Mouse (Mus musculus): Measurements from ENCODE around the gene Gm9817.
"Not testable (repeated sequence)": the region's sequence is repeated elsewhere in the genome, so short reads cannot be mapped to it uniquely, and the experiment has no call there.

Gene Gm9817

GRCm38 (mm10) chr13:45078392-45078791 lies at the start of gene Gm9817:
Gene Gm9817, plus strand, starts transcription at chr13:45078692.
- in situ Hi-C loops (cut with MboI, MseI): not testable (repeated sequence)

GRCm38 (mm10) chr13:45029791-45030190 lies 48.7 kb upstream of the Gm9817 start:
- in situ Hi-C loops (cut with MboI, MseI): loop anchor here (5.0 to 10.0 kb wide), 4 partner anchors 208 to 1945 kb away; no protein-coding TSS in a partner anchor

- in situ Hi-C loops (cut with MboI, MseI): loop anchor here (5.0 to 10.0 kb wide), 3 partner anchors 206 to 446 kb away; no protein-coding TSS in a partner anchor
Measured at GRCm38 (mm10) chr13:45030830-45031229, 47.7 kb upstream of the Gm9817 start.

DNA sequence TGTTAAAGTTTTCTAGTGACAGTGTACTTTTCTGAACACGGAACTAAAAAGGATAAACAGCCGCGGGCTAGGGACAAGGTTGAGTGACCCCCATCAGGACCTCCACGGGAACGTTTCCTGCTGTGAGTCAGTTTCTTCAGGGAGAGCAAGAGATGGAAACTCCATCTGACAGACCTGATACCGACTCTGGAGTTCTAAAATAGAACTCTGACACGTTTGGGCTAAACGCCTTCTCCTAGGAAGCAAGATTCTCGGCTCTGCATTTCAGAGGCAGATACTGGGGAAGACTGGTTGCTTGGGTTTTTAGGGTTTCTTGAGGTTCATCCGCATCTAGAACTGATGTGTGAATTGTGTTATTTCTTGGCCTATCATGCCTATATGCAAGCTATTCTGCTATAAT lies 47.2 kb upstream of the Gm9817 start:
- in situ Hi-C loops (cut with MboI, MseI): loop anchor here (5.0 to 10.0 kb wide), 3 partner anchors 206 to 446 kb away; no protein-coding TSS in a partner anchor

GRCm38 (mm10) chr13:45031748-45032147 lies 46.7 kb upstream of the Gm9817 start:
- in situ Hi-C loops (cut with MboI, MseI): loop anchor here (5.0 to 10.0 kb wide), 3 partner anchors 206 to 446 kb away; no protein-coding TSS in a partner anchor

- in situ Hi-C loops (cut with MboI, MseI): loop anchor here (5.0 to 10.0 kb wide), 3 partner anchors 205 to 445 kb away; no protein-coding TSS in a partner anchor
Measured at GRCm38 (mm10) chr13:45032484-45032883, 46.0 kb upstream of the Gm9817 start.

- in situ Hi-C loops (cut with MboI, MseI): loop anchor here (5.0 to 10.0 kb wide), 3 partner anchors 204 to 444 kb away; no protein-coding TSS in a partner anchor
Measured at GRCm38 (mm10) chr13:45033360-45033759, 45.1 kb upstream of the Gm9817 start.

DNA sequence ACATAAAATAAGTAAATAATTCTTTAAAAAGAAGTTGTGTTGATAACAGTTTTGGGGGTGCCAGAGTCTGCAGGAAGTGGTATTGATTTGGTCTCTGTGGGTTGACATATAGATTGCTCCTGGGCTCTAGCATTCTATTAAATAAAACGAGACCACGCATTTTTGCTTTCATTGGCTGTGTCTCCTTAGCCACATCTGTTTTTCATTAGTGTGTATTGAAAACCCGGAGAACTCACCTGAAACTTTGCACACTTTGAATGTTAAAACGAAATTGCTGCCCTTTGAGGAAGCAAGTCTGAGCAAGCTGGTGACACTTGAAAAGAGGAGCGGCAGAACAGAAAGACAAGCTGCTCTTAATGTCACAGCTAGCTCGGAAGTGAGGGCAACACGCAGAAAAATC lies 43.7 kb upstream of the Gm9817 start:
- in situ Hi-C loops (cut with MboI, MseI): loop anchor here (5.0 to 10.0 kb wide), 3 partner anchors 203 to 443 kb away; no protein-coding TSS in a partner anchor

DNA sequence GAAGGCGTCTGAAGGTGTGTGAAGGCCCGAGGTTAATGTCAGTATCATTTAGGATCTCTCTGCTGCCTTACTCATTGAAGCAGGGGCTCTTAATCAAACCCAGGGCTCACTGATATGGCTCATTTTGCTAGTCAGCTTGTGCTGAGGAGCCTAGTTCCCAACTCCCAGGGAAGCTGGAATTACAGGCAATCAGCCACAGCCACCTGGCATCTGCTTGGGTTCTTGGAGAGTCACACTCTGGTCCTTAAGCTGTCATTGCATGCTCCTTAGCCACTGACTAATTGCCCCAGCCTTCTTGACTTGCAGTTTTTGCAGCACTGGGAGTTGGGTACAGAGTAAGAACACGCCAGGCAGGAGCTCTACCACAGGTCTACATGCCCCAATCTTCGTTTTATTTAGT lies 42.1 kb upstream of the Gm9817 start:
- in situ Hi-C loops (cut with MboI, MseI): loop anchor here in 1 of 2 experiments (10.0 kb wide), 1 partner anchor 408 kb away; no protein-coding TSS in a partner anchor

DNA sequence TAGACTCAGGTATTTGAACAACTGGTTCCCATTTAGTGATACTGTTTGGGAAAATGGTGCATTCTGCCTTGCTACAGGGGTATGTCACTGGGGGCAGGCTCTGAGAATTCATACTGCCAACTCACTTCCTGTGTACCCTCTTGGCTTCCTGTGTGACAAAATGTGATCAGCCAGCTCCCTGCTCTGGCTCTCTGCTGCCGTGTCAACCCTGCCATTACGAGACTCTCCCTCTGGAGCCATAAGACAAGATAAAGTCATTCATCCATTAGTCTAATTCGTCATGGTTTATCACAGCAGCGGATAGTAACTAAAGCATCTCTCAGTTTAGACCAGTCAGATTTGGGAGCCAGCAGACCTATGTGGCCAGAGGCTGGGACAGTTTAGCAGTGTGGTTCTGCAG lies 38.3 kb upstream of the Gm9817 start:
- in situ Hi-C loops (cut with MboI, MseI): no loop called here

GRCm38 (mm10) chr13:45040741-45041140 lies 37.8 kb upstream of the Gm9817 start:
- in situ Hi-C loops (cut with MboI, MseI): no loop called here

DNA sequence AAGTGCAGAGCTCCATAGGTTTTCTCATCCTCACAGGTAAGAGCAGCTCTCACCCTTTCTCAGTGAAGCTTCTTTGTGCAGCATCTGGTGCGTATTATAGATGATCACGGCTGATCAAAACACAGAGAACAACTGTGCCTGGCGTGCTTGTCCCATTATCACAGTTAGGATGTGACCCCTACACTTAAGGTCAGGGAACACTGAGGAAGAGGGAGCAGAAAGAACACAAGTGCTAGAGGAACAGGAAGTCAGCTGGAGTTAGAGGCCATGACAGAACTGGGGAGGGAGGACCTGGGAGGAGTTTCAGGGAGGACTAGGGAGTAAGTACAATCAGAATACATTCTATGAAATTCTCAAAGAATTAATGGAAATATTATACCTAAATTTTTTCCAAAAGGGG lies 35.0 kb upstream of the Gm9817 start:
- in situ Hi-C loops (cut with MboI, MseI): no loop called here

DNA sequence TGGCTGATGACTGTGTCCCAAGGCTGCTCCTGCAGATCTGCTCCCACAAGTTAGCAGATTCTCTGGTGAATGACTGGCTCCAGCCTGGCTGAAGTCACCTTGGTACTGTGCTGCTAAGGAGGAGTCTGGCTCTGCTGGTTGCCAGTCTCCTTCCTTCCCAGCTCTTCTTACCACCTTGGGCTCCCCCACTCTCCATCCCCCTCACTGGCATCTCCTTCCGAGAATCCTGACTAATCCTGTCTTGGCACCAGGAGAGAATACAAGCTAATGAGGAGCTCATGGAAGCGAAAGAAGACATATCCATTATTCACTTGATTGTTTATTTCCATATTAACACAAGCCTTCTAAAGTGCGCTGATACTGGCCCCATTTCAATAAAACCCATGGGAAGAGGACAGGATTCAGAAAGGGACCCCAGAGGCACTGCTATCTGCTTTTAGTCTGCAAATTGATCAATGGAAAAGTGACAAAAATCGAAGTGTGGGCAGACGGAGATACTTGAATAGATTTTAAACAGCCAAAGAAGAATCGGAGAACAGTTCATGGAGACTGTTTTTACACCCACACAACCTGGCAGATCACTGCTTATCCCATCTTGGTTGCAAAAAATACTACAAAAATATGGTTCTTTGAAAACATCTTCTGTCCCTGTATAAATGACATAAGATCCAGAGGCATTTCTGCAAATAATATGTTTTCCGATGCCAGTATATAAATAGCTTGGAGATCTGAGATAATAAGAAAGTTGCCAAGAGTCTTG lies 29.1 kb upstream of the Gm9817 start:
- in situ Hi-C loops (cut with MboI, MseI): no loop called here

DNA sequence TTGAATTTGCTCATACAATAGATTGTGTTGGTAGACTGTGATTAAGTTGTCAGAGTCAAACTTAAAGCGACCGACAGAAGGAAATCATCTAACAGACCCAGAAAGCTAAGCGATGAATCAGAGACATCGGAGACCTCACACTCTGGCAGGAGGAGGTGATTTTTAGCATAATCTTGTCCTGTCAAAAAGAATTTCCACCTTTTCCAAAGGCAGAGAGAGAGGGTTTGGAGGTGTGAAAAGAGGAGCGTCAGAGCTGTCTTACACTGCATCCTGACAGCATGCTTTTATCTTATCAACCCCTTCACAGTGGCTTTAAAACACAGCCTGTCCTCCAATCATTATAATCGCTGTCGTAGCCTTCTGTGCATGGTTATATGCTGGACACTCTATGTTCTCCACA lies 25.7 kb upstream of the Gm9817 start:
- in situ Hi-C loops (cut with MboI, MseI): no loop called here

GRCm38 (mm10) chr13:45053843-45054242 lies 24.6 kb upstream of the Gm9817 start:
- in situ Hi-C loops (cut with MboI, MseI): no loop called here

DNA sequence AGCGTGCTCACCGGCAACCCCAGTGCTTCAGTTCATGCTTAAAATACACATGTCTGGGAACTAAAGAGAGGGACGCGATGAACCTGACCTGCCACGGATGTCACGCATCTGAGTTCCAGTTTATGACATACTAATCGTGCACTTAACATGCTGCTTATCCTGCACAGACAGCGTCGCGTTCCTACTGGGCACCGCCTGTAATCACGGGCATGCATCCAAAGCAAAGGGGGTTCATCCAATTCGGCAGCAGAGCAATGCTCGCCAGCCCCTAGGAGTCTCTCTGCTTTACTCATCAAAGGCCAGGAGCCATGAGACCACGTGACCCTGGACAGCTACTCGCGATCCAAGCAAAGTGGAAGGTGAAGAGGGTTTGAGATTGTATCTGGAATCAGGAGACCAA lies 19.3 kb upstream of the Gm9817 start:
- in situ Hi-C loops (cut with MboI, MseI): no loop called here

GRCm38 (mm10) chr13:45063146-45063545 lies 15.3 kb upstream of the Gm9817 start:
- in situ Hi-C loops (cut with MboI, MseI): no loop called here

DNA sequence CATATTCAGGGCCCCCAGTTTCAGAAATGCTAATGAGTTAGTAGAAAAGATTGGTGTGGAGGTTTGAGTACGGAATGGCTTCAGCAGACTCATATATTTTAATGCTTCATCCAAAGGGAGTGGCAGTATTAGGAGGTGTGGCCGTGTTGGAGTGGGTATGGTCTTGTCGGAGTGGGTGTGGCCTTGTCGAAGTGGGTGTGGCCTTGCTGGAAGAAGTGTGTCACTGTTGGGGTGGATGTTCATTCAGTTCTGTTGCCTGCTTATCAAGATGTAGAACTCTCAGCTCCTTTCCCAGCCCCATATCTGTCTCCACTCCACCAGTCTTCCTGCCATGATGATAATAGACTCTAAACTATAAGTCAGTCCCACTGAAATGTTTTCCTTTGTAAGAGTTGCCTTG lies 13.5 kb upstream of the Gm9817 start:
- in situ Hi-C loops (cut with MboI, MseI): no loop called here

DNA sequence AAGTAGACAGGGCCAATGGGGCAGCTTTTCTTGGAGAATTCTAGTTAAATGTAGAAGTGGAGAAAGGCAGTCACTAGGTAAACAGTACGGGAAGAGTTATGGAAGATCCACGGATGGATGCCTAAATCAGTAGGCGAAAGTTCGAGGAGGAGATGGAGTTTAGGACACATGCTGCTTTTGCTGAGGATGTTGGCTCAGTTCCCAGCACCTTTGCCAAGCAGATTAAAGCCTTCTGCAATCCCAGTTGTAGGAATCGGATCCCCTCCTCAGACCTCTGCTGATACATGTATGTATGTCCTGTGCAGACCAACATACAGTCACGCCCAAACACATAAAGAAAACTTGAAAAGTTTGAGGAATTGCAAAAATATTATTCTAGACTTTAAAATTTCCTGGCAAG lies 8.1 kb upstream of the Gm9817 start:
- in situ Hi-C loops (cut with MboI, MseI): no loop called here

DNA sequence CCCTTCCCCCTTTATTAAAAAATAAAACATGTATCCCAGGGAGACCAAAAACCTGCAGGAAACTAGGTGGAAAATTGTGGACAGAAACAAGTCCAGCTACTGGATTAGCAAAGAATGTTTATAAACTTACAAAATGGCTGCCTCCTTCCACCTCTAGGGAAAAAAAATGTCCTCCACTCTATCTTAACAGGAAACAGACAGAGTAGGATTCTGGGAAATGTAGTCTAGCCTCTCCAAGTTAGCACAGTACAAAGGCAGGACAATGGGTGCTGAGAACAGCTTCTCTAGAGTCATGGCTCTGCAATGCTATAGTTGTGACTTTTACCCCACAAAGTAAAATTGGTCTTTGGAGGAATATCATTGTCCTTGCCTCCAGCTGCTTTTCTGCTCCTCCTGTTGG lies 3.5 kb upstream of the Gm9817 start:
- in situ Hi-C loops (cut with MboI, MseI): no loop called here

DNA sequence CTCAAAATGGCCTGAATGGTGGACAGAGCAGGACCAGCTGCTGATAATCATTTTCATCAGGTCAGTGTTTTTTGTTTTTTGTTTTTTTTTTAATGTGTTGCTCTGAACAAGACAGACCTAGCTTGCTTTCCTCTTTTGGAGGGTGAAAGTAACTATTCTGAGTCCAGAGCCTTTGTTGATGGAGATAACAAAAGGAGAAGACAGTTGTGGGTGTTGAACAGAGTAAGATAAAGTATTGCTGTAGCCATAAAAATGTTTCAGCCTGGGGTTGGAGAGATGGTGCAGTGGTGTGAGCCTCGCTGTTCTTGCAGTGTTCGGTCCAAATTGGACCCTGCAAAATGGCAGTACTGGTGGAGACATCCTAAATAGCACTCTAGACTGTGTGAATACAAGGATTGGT lies 2.8 kb upstream of the Gm9817 start:
- in situ Hi-C loops (cut with MboI, MseI): no loop called here

- in situ Hi-C loops (cut with MboI, MseI): no loop called here
Measured at GRCm38 (mm10) chr13:45080771-45081170, 2.3 kb downstream of the Gm9817 start.

- in situ Hi-C loops (cut with MboI, MseI): no loop called here
Measured at GRCm38 (mm10) chr13:45083696-45084095, 5.2 kb downstream of the Gm9817 start.
